Mouse (Mus musculus) midbrain, embryonic 15.5 days (tissue): Measurements from ENCODE around the gene Ulk2. TPM values are rescaled to one million over a fixed set of nuclear protein-coding genes. Genes with fewer than 3 reads are reported as not detected.
A peak's percentile ranks its signal among the peaks of the same experiment; 100 is the strongest.
"Not testable (repeated sequence)": the region's sequence is repeated elsewhere in the genome, so short reads cannot be mapped to it uniquely, and the experiment has no call there.

Experiments used
- ATAC-seq: fragments of 200-750 bp; cut with Nextera tagmentation; replicated peaks from 2 replicates; pipeline ENCODE4 v1.8.0; 2017; ENCODE audit warnings: moderate TSS enrichment
- H3K27ac ChIP-seq: fragments of 300-500 bp; sonication (generic); 2 replicates; pipeline ENCODE4 v1.5.1; 2015; ENCODE audit warnings: mild to moderate bottlenecking, inconsistent platforms
- H3K27me3 ChIP-seq: fragments of 300-500 bp; sonication (generic); replicated peaks from 2 replicates; pipeline ENCODE4 v1.6.1; 2015; ENCODE audit warnings: inconsistent platforms
- H3K36me3 ChIP-seq: fragments of 300-500 bp; sonication (generic); replicated peaks from 2 replicates; pipeline ENCODE4 v1.6.1; 2015; ENCODE audit warnings: inconsistent platforms
- H3K4me1 ChIP-seq: fragments of 300-500 bp; sonication (generic); 2 replicates; pipeline ENCODE4 v1.6.1; 2015; ENCODE audit warnings: inconsistent platforms
- H3K4me2 ChIP-seq: fragments of 300-500 bp; sonication (generic); 2 replicates; pipeline ENCODE4 v1.6.1; 2015; ENCODE audit warnings: inconsistent platforms, mild to moderate bottlenecking, moderate library complexity
- H3K4me3 ChIP-seq: fragments of 300-500 bp; sonication (generic); 2 replicates; pipeline ENCODE4 v1.5.1; 2015; ENCODE audit warnings: mild to moderate bottlenecking, inconsistent platforms
- H3K9ac ChIP-seq: fragments of 300-500 bp; sonication (generic); 2 replicates; pipeline ENCODE4 v1.6.1; 2015; ENCODE audit warnings: mild to moderate bottlenecking, inconsistent platforms
- H3K9me3 ChIP-seq: fragments of 300-500 bp; sonication (generic); 2 replicates; pipeline ENCODE4 v1.6.1; 2016; ENCODE audit warnings: inconsistent platforms
- WGBS: fragments of 180-500 bp; shearing (Covaris S2); methylation state at CpG from one replicate; pipeline ENCODE4 v1.1.7; 2015; ENCODE audit warnings: mixed read lengths; 5-methylcytosine and 5-hydroxymethylcytosine counted together
- polyA plus RNA-seq: library from polyadenylated mRNA; unstranded; fragments of >200 nt; fragmentation: Nextera tagmentation; extraction: Ambion mirVana; gene quantifications from 2 replicates; pipeline ENCODE4 v1.2.1, GENCODE M21; 2015

The Ulk2 gene
- polyA plus RNA-seq, 1 experiment from 2014 or later = 46.3 TPM

DNA sequence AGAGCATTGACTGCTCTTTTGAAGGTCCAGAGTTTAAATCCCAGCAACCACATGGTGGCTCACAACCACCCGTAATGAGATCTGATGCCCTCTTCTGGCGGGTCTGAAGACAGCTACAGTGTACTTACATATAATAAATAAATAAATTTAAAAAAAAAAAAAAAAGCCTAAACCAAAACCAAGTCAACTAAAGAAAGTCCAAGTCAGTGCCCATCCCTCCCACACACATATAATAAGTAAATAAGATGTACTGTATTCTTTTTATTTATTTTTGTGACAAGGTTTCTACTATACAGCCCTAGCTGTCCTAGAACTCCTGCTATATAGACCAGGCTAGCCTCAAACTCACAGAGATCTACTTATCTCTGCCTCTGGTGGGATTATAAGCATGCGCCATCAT lies 14.2 kb downstream of the Ulk2 start:
- H3K27me3 ChIP-seq, H3K9ac ChIP-seq, H3K4me1 ChIP-seq, H3K4me2 ChIP-seq, H3K27ac ChIP-seq, H3K9me3 ChIP-seq, H3K4me3 ChIP-seq, ATAC-seq: not testable (repeated sequence)
- 54% methylated on average over 3 of the region's 3 CpGs for WGBS
- H3K36me3 ChIP-seq = peaks cover 31% of the 10 kb centered on the region; the same call in 1 of the 2 replicates

DNA sequence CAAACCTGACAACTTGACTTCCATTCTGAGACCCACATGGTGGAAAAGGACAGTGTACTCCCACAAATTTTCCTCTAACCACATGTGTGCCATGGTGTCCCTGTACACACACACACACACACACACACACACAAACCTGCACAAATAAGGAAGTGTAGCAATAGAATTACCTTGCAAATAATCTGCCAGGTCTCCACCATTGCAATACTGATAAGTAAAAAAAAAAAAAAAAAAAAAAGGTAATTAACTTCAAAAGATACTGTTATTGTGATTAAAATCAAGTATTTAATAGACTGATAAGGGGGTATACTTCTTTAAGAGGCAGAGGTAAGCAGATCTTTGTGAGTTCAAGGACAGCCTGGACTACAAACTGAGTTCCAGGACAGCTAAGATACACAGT lies 14.9 kb downstream of the Ulk2 start:
- Histone ChIP-seq H3K4me3 (no peak overlapping the region), H3K27ac (no peak overlapping the region), H3K36me3 (peaks cover 28% of the 10 kb centered on the region; the same call in 1 of the 2 replicates), H3K27me3 (no peaks in the 10 kb centered on the region), H3K9me3 (no peaks in the 10 kb centered on the region), H3K9ac (no peak overlapping the region), H3K4me1 (no peaks in the 10 kb centered on the region), H3K4me2 (no peak overlapping the region)
- no peak for ATAC-seq

DNA sequence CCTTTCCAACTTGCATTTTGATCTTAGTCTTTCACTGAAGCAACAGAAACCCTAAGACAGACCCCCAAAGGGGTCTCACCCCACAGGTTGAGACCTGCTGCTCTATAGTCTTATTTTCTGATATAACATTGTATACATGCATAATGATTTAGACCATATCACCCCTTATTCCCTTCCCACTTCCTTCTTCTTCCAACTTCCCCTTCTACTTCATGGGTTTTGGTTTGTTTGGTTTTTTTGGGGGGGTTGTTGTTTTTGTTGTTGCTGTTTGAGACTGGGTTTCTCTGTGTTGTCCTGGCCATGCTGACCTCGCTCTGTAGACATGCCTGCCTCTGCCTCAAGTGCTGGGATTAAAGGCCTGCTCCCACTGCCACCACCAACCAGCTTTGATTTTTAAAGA lies 15.7 kb downstream of the Ulk2 start:
- no peaks in the 10 kb centered on the region for H3K9me3 ChIP-seq
- H3K36me3 ChIP-seq = peaks cover 35% of the 10 kb centered on the region
- no peaks in the 10 kb centered on the region for H3K27me3 ChIP-seq
- no peaks in the 10 kb centered on the region for H3K4me1 ChIP-seq
- no peak overlapping the region for H3K9ac ChIP-seq
- H3K4me2 ChIP-seq = no peak overlapping the region
- 91% methylated on average over 1 of the region's 1 CpGs for WGBS
- no peak overlapping the region for H3K4me3 ChIP-seq
- no peak for ATAC-seq
- no peak overlapping the region for H3K27ac ChIP-seq

DNA sequence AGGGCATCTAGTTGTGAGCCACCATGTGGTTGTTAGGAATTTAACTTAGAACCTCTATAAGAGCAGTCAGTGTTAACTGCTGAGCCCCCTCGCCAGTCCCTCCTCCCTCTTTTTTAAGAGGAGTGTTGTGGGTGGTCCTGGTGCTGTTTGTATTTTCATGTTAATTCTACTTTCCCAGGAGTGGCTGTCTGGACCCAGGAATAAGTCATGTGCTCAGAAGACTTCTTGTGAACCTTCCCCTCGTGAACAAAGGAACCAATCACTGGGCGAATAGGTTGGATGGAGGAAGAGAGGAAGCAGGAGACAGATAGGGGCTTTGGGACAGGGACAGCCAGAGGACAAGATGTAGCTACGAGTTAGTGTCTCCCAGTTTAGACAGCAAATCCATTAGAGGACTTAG lies 45.1 kb downstream of the Ulk2 start:
- WGBS = 24% methylated on average over 4 of the region's 4 CpGs
- no peak overlapping the region for H3K9ac ChIP-seq
- no peak overlapping the region for H3K27ac ChIP-seq
- ATAC-seq = no peak
- H3K4me3 ChIP-seq = no peak overlapping the region
- no peaks in the 10 kb centered on the region for H3K9me3 ChIP-seq
- peaks cover 40% of the 10 kb centered on the region for H3K36me3 ChIP-seq
- no peaks in the 10 kb centered on the region for H3K4me1 ChIP-seq
- H3K4me2 ChIP-seq = no peak overlapping the region
- H3K27me3 ChIP-seq = no peaks in the 10 kb centered on the region

DNA sequence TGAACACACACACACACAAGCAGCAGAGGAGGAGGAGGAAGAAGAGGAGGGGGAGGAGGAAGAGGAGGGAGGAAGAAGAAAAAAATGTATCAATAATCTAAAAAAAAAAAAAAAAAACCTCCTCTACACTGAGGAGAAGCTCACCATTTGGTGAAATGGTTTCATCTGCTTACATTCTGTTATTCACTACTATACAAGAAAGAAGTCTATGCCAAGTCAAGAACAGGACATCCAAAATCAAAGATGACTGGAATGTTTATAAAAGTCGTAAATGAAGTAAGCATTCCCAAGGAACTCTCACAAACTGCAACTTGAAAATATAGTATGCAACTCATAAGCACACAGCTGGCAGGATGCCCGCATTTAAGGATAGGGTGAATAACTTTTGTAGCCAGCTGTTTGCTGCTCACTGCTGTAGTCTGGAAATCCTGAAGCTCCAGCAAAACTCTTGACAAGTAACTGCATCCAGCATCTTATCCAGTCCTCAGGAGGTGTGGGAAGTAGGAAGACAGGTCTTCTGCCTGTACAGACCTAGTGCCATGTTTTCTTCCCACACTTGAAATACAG lies 46.2 kb downstream of the Ulk2 start:
- no peak overlapping the region for H3K27ac ChIP-seq
- WGBS = 95% methylated on average over 2 of the region's 2 CpGs
- H3K4me2 ChIP-seq = no peak overlapping the region
- no peak overlapping the region for H3K4me3 ChIP-seq
- H3K36me3 ChIP-seq = peaks cover 38% of the 10 kb centered on the region
- H3K4me1 ChIP-seq = no peaks in the 10 kb centered on the region
- H3K9me3 ChIP-seq = no peaks in the 10 kb centered on the region
- ATAC-seq = no peak
- H3K9ac ChIP-seq = no peak overlapping the region
- no peaks in the 10 kb centered on the region for H3K27me3 ChIP-seq

DNA sequence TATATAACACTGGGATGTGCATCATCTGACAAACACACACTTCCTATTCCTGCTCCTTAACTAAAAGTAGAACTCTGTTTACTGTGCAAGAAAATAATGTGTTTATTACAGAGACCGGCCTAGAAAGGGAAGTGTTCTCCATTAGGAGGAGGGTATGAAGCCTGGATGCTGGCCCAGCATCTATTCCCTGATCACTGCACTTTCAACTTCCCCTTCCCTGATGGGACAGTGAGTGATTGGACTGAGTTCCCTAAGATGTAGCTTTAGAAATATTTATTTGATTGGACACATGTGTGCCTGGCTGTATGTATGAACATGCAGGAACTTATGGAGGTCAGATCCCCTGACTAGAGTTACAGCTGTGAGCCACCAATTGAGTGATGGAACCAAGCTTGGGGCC lies 61.4 kb downstream of the Ulk2 start:
- H3K4me3 ChIP-seq = no peak overlapping the region
- ATAC-seq = no peak
- H3K27me3 ChIP-seq = no peaks in the 10 kb centered on the region
- no peaks in the 10 kb centered on the region for H3K9me3 ChIP-seq
- no peak overlapping the region for H3K27ac ChIP-seq
- peaks cover 29% of the 10 kb centered on the region for H3K36me3 ChIP-seq
- no peaks in the 10 kb centered on the region for H3K4me1 ChIP-seq
- no peak overlapping the region for H3K9ac ChIP-seq
- 92% methylated on average over 1 of the region's 1 CpGs for WGBS
- H3K4me2 ChIP-seq = no peak overlapping the region

DNA sequence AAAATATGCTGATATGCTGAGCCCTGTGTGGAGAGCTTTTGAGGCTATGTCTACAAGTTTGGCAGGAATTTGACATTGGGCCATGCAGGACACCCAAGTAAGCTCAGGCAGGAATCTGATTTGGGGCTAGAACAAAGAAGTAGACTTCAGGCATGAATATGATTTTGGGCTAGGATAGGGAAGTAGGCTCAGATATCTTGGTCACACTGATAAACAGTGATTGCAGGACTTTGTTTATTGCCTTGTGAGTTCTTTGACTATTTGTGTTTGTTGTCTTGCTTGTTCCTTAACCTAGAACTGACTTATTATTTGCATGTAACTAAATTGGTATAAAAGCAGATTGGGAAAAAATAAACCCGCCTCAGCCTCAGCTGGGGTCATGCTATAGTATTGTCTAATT lies 66.3 kb downstream of the Ulk2 start:
- no peak overlapping the region for H3K4me2 ChIP-seq
- H3K27ac ChIP-seq = no peak overlapping the region
- no peak for ATAC-seq
- H3K9me3 ChIP-seq = no peaks in the 10 kb centered on the region
- no peak overlapping the region for H3K4me3 ChIP-seq
- no peak overlapping the region for H3K9ac ChIP-seq
- peaks cover 36% of the 10 kb centered on the region for H3K36me3 ChIP-seq
- 97% methylated on average over 1 of the region's 1 CpGs for WGBS
- no peaks in the 10 kb centered on the region for H3K4me1 ChIP-seq
- H3K27me3 ChIP-seq = no peaks in the 10 kb centered on the region

DNA sequence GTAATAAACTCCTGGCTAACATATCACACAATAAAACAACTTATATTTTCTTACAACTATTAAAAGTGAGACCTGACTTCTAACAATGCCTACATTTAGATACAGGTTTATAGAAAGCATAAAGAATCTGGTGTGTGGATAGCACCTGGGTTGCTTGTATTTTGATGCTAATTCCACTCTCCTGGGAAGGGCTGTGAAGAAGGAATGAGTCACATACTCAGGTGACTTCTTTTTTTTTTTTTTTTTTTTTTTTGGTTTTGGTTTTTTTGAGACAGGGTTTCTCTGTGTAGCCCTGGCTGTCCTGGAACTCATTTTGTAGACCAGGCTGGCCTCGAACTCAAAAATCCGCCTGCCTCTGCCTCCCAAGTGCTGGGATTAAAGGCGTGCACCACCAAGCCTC lies 72.3 kb downstream of the Ulk2 start:
- H3K9ac ChIP-seq, H3K4me2 ChIP-seq, ATAC-seq, H3K4me3 ChIP-seq, H3K4me1 ChIP-seq, H3K27me3 ChIP-seq, H3K27ac ChIP-seq, H3K9me3 ChIP-seq: not testable (repeated sequence)
- H3K36me3 ChIP-seq = peaks cover 50% of the 10 kb centered on the region
- 96% methylated on average over 3 of the region's 3 CpGs for WGBS

DNA sequence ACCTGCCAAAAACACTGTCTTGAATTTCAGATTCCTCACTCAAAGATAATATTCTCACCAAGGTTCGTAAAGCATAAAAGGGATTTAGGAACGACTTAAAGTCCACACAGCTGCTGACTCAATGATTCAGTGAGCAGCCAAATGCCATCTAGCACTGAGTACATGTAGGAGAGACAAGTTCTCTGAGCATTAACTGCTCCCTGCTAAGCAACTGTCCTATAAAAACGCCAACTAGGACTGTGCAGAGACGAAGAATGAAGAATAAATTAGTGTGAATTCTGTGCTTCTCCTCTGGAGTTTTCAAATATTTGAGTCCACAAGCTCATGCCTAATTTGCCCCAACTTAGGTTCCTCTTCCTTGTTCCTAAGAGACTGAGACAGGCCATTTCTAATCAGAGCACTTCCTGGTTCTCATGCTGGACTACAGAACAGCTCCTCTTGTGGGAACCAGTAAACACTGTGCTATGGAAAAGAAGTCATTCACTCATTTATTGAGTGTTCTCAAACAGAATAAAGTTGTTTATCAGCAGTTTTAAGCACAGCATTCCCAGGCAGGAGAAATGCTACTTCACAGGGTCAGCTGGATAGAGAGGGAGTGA lies 80.2 kb downstream of the Ulk2 start:
- H3K36me3 ChIP-seq = peaks cover 38% of the 10 kb centered on the region
- ATAC-seq = no peak

DNA sequence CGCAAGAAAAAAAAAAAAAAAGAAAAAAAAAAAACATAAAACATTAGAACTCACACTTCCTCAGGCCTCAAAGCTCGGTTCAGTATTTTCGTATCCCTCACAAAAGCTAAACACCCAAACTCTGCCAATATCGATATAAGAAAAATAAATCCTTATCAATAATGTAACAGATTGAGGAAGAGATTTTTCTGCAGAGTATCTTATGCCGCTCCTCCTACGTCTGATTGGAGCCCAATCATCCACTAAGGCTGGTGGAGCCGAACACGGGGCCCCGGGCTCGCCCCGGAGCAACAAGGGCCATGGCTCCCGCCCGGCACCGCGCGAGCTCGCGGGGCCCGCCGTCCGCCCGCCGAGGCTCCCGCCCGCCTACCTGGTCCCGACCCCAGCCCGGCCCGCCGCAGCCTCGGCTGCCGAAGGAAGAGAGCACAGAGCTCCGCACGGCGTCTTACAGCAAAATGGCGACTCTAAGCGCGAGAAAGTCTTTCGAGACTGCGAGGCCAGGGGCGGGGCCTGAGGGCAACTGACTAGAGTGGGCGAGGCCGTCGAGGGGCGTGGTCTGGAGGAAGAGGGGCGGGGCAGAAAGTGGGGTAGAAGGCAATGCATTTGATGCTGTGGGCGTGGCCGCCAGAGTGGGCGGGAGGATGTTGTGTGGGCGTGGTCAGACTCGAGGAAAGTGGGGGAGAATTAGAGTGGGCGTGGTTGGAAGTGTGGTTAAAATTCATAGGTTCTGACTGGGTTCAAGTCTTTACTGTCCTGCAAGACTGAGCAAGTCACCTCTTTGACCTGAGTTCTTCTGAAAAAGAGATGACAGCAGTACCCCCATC lies 93.1 kb downstream of the Ulk2 start, which contains the start of gene Prpsap2:
Gene Prpsap2, minus strand, starts transcription at position 505 of the 824 bp plus-strand sequence.
- WGBS = under 1% methylated on average over 51 of the region's 51 CpGs

More for the DNA sequence above, 80.2 kb downstream of the Ulk2 start:
- Histone ChIP-seq H3K9me3 (no peaks in the 10 kb centered on the region), H3K4me3 (no peak overlapping the region), H3K9ac (no peak overlapping the region), H3K4me1 (no peaks in the 10 kb centered on the region), H3K27ac (no peak overlapping the region), H3K4me2 (no peak overlapping the region), H3K27me3 (no peaks in the 10 kb centered on the region)
- WGBS = 88% methylated on average over 4 of the region's 4 CpGs

DNA sequence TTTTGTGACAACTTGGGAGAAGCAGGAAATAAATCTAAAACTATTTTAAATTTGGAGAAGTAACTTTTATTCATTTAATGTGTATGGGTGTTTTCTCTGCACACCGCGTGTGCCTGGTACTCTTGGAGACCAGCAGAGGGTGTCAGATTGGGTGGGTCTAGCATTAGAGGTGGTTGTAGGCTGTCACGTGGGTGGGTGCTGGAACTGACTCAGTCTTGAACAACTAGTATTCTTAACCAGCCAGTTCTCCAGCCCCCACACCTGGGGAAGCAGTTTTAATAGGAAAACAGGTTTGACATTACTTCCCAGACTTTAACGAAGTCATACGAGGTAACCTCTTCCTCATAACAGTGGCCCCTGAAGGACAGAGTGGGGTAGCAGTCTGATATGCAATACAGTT lies 94.4 kb downstream of the Ulk2 start:
- Histone ChIP-seq H3K4me2 (peak overlapping the region; percentile 60), H3K27me3 (no peaks in the 10 kb centered on the region), H3K9me3 (no peaks in the 10 kb centered on the region), H3K9ac (no peak overlapping the region), H3K4me3 (peak overlapping the region; percentile 70), H3K27ac (no peak overlapping the region), H3K36me3 (no peaks in the 10 kb centered on the region; the same call in 1 of the 2 replicates), H3K4me1 (peaks cover 11% of the 10 kb centered on the region)
- ATAC-seq = no peak
- 67% methylated on average over 5 of the region's 5 CpGs for WGBS

More for the DNA sequence above, 93.1 kb downstream of the Ulk2 start, which contains the start of gene Prpsap2:
- H3K27me3 ChIP-seq = no peaks in the 10 kb centered on the region
- no peaks in the 10 kb centered on the region for H3K36me3 ChIP-seq
- peak within 1 kb of the TSS; percentile 70 for H3K4me3 ChIP-seq
- H3K4me1 ChIP-seq = peaks cover 11% of the 10 kb centered on the region
- peak within 1 kb of the TSS; percentile 60 for H3K4me2 ChIP-seq
- peak; percentile 93 for ATAC-seq
- peak within 1 kb of the TSS; percentile 90 for H3K27ac ChIP-seq
- H3K9ac ChIP-seq = peak within 1 kb of the TSS; percentile 85
- H3K9me3 ChIP-seq = no peaks in the 10 kb centered on the region

DNA sequence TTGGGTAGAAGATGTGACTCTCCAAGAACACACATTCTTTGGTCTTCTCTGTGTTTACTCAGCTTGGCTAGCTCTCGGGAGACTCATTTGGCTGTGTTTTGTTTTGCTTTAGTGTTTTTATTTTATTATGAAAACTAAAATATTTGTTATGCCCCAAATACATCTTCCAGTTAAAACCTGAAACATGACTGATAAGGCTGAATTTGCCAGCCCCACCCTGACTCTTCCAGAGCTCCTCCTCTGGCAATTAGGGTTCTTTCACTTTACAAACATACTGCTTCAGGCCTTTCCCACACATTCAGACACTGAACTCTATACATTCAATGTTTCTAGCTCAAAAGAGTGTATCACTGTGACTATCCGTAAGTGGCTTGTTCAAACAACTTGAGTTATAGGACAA lies 97.7 kb downstream of the Ulk2 start:
- peaks cover 17% of the 10 kb centered on the region for H3K36me3 ChIP-seq
- H3K9me3 ChIP-seq = no peaks in the 10 kb centered on the region
- no peak overlapping the region for H3K4me2 ChIP-seq
- H3K9ac ChIP-seq = no peak overlapping the region
- H3K4me3 ChIP-seq = no peak overlapping the region
- H3K4me1 ChIP-seq = peaks cover 11% of the 10 kb centered on the region
- no peak for ATAC-seq
- 93% methylated on average over 2 of the region's 2 CpGs for WGBS
- H3K27me3 ChIP-seq = no peaks in the 10 kb centered on the region
- no peak overlapping the region for H3K27ac ChIP-seq
